Mouse (Mus musculus): ENCODE results near the gene Gm4027.
"Not testable (repeated sequence)": the region's sequence is repeated elsewhere in the genome, so short reads cannot be mapped to it uniquely, and the experiment has no call there.

The Gm4027 gene

DNA sequence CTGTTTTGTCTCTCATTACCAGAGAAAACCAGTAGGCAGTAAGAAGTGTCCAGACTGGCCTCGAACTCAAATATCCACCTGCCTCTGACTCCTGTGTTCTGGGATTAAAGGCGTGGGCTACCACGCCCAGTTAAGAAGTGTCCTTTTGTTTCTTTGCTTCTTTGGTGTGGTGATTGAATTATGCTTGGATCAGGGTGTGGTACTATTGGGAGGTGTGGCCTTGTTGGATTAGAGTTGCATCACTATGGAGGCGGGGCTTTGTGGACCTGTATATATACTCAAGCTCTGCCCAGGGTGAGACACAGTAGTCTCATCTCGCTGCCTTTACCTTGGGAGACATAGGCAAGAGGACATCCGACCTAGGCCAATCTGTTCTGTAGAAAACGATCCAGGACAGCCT is at the start of gene Gm4027:
Gene Gm4027, plus strand, starts transcription at position 301 of the 400 bp plus-strand sequence.
- not testable (repeated sequence) for DNase-seq

DNA sequence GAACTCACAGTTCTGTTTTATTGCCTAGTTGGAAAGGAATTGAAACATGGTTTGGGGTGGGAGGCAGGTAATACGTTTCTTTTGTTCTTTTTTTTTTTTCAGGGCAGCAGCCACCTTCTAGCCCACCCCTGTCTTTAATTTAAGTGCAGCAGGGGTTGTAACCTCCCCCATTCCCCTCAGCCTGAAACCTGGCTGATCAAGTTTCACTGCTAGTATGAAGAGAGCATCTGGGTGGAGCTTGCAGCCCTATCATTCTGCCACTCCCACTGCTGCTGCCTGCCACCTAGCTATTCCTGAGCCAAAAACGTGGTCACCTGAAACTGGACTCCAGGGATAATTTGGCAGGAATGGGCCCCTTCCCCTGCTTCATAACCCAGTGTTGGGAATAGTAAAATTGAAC is 17.3 kb upstream of the Gm4027 start:
- not testable (repeated sequence) for DNase-seq

DNA sequence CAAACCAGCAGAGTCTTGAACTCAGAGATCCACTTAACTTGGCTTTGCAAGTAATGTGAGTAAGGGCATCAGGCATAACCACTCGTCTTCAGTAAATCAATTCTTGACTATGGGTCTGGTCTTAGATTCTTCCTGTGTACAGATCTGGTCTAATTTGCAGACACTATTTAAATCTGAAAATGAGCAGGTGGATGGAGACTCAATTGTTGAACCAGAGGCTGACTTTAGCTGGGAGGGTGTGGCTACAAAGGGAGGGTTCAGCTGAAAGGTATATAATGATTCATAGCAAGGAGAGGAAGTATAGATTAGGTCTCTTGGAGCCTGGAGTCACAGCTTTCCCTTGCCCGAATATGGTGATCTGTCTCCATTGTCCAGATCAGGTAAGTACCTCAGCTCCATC is 16.3 kb upstream of the Gm4027 start, which contains the start of gene Oog1:
Gene Oog1, plus strand, starts transcription at position 301 of the 400 bp plus-strand sequence.
- DNase-seq, result not testable (repeated sequence)

DNA sequence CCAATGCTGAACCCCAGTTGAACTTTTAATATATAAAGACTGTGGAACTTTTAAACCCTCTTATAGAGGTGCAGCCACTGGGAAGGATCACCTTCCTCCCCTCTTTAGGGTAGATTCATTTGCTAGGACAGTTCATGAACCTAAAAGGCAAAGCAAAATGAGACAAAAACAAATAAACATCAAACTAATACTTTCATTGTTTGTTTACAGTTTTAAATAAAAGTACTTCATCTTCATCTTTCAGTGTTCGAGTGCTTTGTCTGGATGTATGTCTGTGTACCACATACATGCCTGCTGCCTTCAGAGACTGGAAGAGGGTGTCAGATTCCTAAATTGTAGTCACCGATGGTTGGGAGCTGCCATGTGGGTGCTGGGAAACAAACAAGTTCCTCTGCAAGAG is 25.9 kb downstream of the Gm4027 start, which contains the start of gene Gm16381:
Gene Gm16381, minus strand, starts transcription at position 101 of the 400 bp plus-strand sequence.
- not testable (repeated sequence) for DNase-seq

DNA sequence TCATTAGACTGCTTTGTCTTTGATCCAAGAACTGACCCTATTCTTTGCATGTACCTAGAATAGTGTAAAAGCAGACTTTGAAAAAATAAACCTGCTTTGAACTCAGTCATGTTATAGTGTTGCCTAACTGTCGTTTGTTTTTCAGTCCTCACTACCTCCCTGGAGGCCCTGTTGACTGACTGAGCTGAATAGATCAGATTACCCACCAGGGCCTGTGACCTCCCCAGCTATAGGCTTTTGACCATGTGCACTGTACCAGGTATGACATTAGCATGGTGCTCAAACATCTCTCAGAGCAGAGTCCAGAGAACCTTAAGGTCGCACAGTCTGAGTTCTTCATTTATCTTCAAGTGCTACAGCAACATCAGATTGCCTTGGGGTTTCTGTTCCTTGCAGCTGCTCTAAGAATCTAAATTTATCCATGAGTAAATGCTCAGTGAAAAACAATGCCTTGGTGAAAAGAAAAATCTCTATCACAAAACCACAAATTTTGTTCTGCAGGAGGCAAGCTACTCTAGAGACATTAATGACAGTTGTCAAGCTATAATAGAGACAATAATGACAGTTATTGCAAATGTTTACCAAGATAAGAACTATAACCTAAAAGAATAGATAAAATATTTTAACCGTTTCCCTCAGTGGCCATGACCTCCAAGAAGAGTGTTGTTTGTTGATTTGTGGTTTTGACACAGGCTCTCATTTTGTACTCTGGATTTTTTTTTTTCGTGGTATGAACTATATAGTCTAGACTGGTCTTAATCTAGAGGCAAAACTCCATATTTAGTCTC is 34.4 kb downstream of the Gm4027 start:
- DNase-seq, result not testable (repeated sequence)

All from cerebellum, adult 18-20 months (tissue).